Mouse (Mus musculus): ENCODE measurements around the gene Cyp17a1. TPM values are rescaled to one million over a fixed set of nuclear protein-coding genes. Genes with fewer than 3 reads are reported as not detected.

Gene Cyp17a1
- total and polyA plus RNA-seq, 3 experiments, result 0.12 TPM; not detected in 2

DNA sequence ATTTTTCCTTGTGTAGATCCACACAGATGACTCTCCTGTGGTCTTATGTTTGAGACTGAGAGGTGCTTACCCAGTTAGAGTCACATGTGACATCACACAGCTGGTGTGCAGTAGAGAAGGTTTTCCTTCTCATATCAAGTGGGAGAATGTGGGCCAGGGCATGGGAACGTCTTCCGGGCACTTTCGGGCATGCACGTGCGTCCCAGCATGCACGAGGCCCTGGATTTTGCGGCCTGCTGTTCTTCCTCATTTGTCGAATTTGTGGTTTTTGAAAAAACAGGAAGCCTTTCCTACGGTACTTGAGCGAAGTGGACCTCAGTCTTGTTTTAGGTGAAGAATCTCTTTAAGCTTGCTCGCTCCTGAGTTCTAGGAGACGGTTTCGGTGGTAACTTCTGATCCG, 24.4 kb downstream of the Cyp17a1 start:
- Histone ChIP-seq H3K4me1 (ENCODE audit: control insufficient read depth, insufficient read depth, low read length) (peaks cover 30% of the 10 kb centered on the region), H3K27ac (peak overlapping the region; percentile 86; the same call in 1 of the 2 replicates), H3K27me3 (ENCODE audit: control insufficient read depth, insufficient read depth, low read length) (no peaks in the 10 kb centered on the region), H3K36me3 (ENCODE audit: control insufficient read depth, insufficient read depth, low read length) (peaks cover 17% of the 10 kb centered on the region), H3K4me3 (no peak overlapping the region), H3K79me2 (replicated peaks; ENCODE audit: control insufficient read depth, insufficient read depth, low read length) (peaks cover 2% of the 10 kb centered on the region; the same call in 1 of the 2 replicates), H3K9ac (ENCODE audit: low read depth, low read length) (no peak overlapping the region)
- TF ChIP-seq CTCF (IDR thresholded peaks at IDR 0.05), result no peak
- no peak for TF ChIP-seq POLR2A (IDR thresholded peaks at IDR 0.05; ENCODE audit: insufficient read depth, low read depth, low read length)
- no peak for TF ChIP-seq EP300 (IDR thresholded peaks at IDR 0.05; ENCODE audit: insufficient read depth, low read depth, low read length)
- peak in 1 of 2 experiments; percentile 32 for DNase-seq
- intact Hi-C loops (cut with DNase I), result loop anchor here (1.0 kb wide), 1 partner anchor 41 kb away; no protein-coding TSS in a partner anchor
- WGBS, result 85% methylated on average over 14 of the region's 14 CpGs

DNA sequence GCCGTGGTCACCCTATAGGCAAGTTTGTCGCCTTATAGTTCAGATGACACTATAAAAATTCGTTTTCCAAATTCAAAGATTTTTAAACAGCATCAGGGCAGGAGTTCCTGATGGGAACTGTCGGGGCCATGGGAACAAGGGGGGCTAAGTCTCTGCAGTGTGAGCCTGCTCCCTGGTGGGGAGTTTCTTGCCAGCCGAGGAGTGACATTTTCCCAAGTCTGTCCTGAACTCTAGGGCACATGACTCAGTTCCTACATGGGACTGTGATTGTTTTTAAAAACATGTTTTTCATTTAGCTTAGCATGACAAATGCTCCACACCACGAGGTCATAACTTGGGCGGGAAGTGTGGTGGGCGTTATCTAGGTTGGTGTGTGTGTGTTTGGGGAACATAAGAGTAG, 25.1 kb downstream of the Cyp17a1 start:
- DNase-seq, result peak; percentile 41 to 51
- Histone ChIP-seq H3K27me3 (ENCODE audit: control insufficient read depth, insufficient read depth, low read length) (no peaks in the 10 kb centered on the region), H3K79me2 (replicated peaks; ENCODE audit: control insufficient read depth, insufficient read depth, low read length) (peaks cover 2% of the 10 kb centered on the region; the same call in 1 of the 2 replicates), H3K4me1 (ENCODE audit: control insufficient read depth, insufficient read depth, low read length) (peaks cover 36% of the 10 kb centered on the region), H3K36me3 (ENCODE audit: control insufficient read depth, insufficient read depth, low read length) (peaks cover 13% of the 10 kb centered on the region), H3K4me3 (no peak overlapping the region), H3K9ac (ENCODE audit: low read depth, low read length) (no peak overlapping the region), H3K27ac (peak overlapping the region; percentile 86)
- 59% methylated on average over 8 of the region's 8 CpGs for WGBS
- intact Hi-C loops (cut with DNase I), result loop anchor here (1.0 kb wide), 1 partner anchor 41 kb away; no protein-coding TSS in a partner anchor
- TF ChIP-seq POLR2A (IDR thresholded peaks at IDR 0.05; ENCODE audit: insufficient read depth, low read depth, low read length) (no peak), EP300 (IDR thresholded peaks at IDR 0.05; ENCODE audit: insufficient read depth, low read depth, low read length) (0 out of 2 replicates have a peak, but pooled peaks have one; percentile 11), CTCF (IDR thresholded peaks at IDR 0.05) (peak; percentile 59)

DNA sequence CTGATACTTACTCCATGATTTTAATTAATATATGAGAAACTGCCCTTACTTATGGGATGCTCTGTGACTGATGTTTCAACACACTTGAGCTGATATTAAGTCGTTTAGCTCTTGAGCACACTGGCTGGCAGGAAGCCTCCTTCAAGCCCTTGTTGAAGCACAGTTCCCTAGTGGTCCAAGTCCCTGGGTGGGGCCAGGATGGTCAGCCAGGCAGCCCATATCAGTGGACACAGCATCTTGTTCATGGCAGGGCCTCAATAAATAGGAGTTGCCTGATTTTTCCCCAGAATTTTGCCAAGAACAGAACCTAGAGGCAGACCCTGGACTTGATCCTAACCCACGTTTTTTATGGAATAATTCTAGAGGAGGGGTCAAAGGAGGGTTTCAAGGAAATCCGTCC, 25.7 kb downstream of the Cyp17a1 start:
- intact Hi-C loops (cut with DNase I), result no loop called here
- 42% methylated on average over 3 of the region's 3 CpGs for WGBS
- H3K4me1 ChIP-seq (ENCODE audit: control insufficient read depth, insufficient read depth, low read length), result peaks cover 42% of the 10 kb centered on the region
- H3K79me2 ChIP-seq (replicated peaks; ENCODE audit: control insufficient read depth, insufficient read depth, low read length), result peaks cover 2% of the 10 kb centered on the region; the same call in 1 of the 2 replicates
- H3K36me3 ChIP-seq (ENCODE audit: control insufficient read depth, insufficient read depth, low read length), result peaks cover 13% of the 10 kb centered on the region
- no peak overlapping the region for H3K9ac ChIP-seq (ENCODE audit: low read depth, low read length)
- no peak overlapping the region for H3K4me3 ChIP-seq
- H3K27me3 ChIP-seq (ENCODE audit: control insufficient read depth, insufficient read depth, low read length), result no peaks in the 10 kb centered on the region
- no peak for TF ChIP-seq EP300 (IDR thresholded peaks at IDR 0.05; ENCODE audit: insufficient read depth, low read depth, low read length)
- no peak for TF ChIP-seq POLR2A (IDR thresholded peaks at IDR 0.05; ENCODE audit: insufficient read depth, low read depth, low read length)
- no peak for TF ChIP-seq CTCF (IDR thresholded peaks at IDR 0.05)
- H3K27ac ChIP-seq, result peak overlapping the region; percentile 86
- peak; percentile 62 to 74 for DNase-seq

DNA sequence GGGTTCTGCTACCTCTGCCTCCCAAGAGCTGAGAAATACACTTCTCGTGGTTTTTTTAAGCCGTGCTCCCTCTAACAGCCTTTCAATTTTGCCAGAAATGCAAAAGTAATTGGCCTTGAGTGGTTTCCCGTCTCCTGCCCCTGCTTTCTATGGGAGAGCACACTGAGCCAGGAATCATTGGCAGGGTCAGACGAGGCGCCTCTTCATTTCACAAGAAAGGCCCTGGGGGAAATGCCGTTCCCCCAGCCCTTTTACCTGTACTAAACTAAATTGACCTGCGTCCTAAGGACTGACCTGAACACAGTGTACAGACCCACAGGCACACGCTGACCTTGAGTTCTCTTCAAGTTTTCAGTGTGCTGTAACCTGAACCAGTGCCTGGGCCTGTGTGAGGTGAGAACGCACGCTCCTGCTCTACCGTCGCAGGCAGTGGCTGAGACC, 26.9 kb downstream of the Cyp17a1 start:
- H3K4me1 ChIP-seq (ENCODE audit: control insufficient read depth, insufficient read depth, low read length), result peaks cover 51% of the 10 kb centered on the region
- peak in 1 of 2 experiments; percentile 35 for DNase-seq
- no peak for TF ChIP-seq POLR2A (IDR thresholded peaks at IDR 0.05; ENCODE audit: insufficient read depth, low read depth, low read length)
- no peak for TF ChIP-seq CTCF (IDR thresholded peaks at IDR 0.05)
- TF ChIP-seq EP300 (IDR thresholded peaks at IDR 0.05; ENCODE audit: insufficient read depth, low read depth, low read length), result peak; percentile 29; the same call in 1 of the 2 replicates
- WGBS, result 38% methylated on average over 12 of the region's 12 CpGs
- intact Hi-C loops (cut with DNase I), result no loop called here
- H3K27me3 ChIP-seq (ENCODE audit: control insufficient read depth, insufficient read depth, low read length), result no peaks in the 10 kb centered on the region
- H3K27ac ChIP-seq, result peak overlapping the region; percentile 86
- peaks cover 2% of the 10 kb centered on the region; the same call in 1 of the 2 replicates for H3K79me2 ChIP-seq (replicated peaks; ENCODE audit: control insufficient read depth, insufficient read depth, low read length)
- H3K36me3 ChIP-seq (ENCODE audit: control insufficient read depth, insufficient read depth, low read length), result peaks cover 13% of the 10 kb centered on the region
- H3K9ac ChIP-seq (ENCODE audit: low read depth, low read length), result peak overlapping the region; percentile 30
- H3K4me3 ChIP-seq, result peak overlapping the region; percentile 33; the same call in 1 of the 2 replicates

DNA sequence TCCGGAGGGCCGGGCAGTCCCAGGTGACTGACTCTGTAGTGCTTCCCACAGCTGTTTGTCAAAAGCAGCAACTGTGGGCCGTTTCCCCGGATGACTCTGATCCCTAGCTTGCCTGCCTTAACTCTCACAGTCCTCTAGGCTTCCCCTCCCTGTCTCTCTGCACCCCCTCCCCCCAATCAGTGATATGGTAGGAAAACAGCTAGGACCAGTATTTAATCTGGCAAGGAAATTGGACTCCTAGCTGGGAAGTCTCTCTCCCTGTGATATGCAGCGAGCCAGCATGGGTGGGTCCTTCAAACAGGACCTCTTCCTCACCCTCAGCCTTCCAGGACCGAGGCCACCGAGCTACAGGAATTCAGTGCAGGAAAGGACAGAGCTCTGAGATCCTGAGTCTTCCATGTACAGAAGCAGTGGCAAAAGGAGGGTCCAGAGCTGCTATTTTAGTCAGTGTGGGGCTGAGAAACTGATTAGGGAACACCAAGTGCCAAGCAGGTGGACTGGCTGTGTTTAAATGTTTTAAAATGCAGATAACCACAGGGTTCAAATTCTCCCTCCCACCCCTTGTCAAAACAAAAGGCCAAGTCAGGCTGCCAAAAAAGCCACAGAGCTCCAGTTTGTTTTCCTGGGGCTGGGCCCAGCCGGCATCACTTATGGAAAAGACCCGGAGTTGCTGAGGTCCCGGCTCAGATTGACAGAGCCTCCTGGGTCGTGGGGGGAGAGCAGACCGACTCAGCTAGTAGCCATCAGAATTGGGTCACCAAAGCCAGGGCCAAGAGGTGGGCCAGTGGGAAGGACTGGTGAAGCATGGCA, 28.0 kb downstream of the Cyp17a1 start:
- no peaks in the 10 kb centered on the region for H3K27me3 ChIP-seq (ENCODE audit: control insufficient read depth, insufficient read depth, low read length)
- peak overlapping the region; percentile 7 for H3K4me3 ChIP-seq
- H3K36me3 ChIP-seq (ENCODE audit: control insufficient read depth, insufficient read depth, low read length), result peaks cover 13% of the 10 kb centered on the region
- DNase-seq, result peak; percentile 71 to 83
- H3K27ac ChIP-seq, result peak overlapping the region; percentile 86
- WGBS, result 7% methylated on average over 12 of the region's 12 CpGs
- H3K4me1 ChIP-seq (ENCODE audit: control insufficient read depth, insufficient read depth, low read length), result peaks cover 59% of the 10 kb centered on the region
- H3K9ac ChIP-seq (ENCODE audit: low read depth, low read length), result peak overlapping the region; percentile 47
- peak; percentile 19; the same call in 1 of the 2 replicates for TF ChIP-seq CTCF (IDR thresholded peaks at IDR 0.05)
- peak; percentile 56; the same call in 1 of the 2 replicates for TF ChIP-seq EP300 (IDR thresholded peaks at IDR 0.05; ENCODE audit: insufficient read depth, low read depth, low read length)
- peak; percentile 54; the same call in 1 of the 2 replicates for TF ChIP-seq POLR2A (IDR thresholded peaks at IDR 0.05; ENCODE audit: insufficient read depth, low read depth, low read length)
- peaks cover 2% of the 10 kb centered on the region; the same call in 1 of the 2 replicates for H3K79me2 ChIP-seq (replicated peaks; ENCODE audit: control insufficient read depth, insufficient read depth, low read length)
- intact Hi-C loops (cut with DNase I), result loop anchor here (1.0 to 2.0 kb wide), 2 partner anchors 22 to 46 kb away; partner anchors contain the start of gene Wbp1l

Data from heart, adult 2 months (tissue).